Mouse (Mus musculus): Measurements from ENCODE around the gene Rem1. TPM values are rescaled to one million over a fixed set of nuclear protein-coding genes. Genes with fewer than 3 reads are reported as not detected.

Rem1 gene
- total RNA-seq (2023), result 10 to 100 TPM; 15.8 to 19.4 TPM

GRCm38 (mm10) chr2:152626774-152627591 is at the start of gene Rem1:
Rem1 (plus strand) TSS chr2:152626951.

GRCm38 (mm10) chr2:152580107-152580506 is 46.6 kb upstream of the Rem1 start, which contains the start of gene Defb19:
Defb19 (minus strand) TSS chr2:152580312.

GRCm38 (mm10) chr2:152599299-152599698 is 27.5 kb upstream of the Rem1 start, which contains the start of gene Defb45:
Defb45 (minus strand) TSS chr2:152599399.

DNA sequence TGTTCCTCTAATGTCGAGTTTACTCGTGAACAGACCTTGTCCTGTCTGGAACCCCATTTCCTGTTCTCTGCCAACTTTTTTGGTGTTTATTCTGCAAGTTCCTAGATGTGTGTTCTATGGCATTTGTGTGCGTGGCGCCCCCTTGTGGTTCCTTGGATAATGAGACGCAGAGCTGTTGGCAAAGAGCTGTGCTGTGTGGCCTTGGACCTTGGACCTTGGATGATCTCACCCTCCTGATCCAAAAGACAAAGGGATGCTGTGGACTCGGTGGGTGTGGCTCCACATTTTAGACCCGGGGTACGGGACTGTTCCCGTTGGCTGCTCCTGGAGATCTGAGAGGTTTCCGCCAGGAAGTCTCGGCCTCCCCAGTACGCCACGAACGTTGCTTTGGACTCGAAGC is 22.7 kb upstream of the Rem1 start, which contains the start of gene Defb36:
TSS of gene Defb36 (plus strand) at position 271 of the 400 bp plus-strand sequence.

DNA sequence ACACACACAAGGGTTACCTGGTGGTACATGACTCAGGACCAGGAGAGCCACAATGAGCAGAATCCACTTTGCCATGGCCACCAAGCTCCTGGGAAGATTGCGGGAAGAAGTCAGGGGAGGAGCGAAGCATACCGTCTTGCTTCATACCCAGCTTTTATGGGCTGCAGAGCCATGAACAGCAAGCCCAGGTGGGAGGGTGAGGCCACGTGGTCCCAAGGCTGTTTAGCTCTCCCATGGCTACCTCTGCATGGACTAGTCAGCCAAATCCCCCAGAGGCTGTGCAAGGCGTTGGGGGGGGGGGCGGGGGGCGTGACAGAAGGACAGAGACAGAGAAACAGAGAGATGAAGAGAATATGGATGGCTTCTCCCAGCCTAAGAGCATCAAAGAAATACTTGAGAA is 3.8 kb upstream of the Rem1 start, which contains the start of gene Defb25:
TSS of gene Defb25 (minus strand) at position 101 of the 400 bp plus-strand sequence.

GRCm38 (mm10) chr2:152669256-152669638 is 42.5 kb downstream of the Rem1 start, which contains the start of gene H13:
H13 (plus strand) TSS chr2:152669461.

Other genes with a start within 250 kb of the Rem1 start
- gene Sox12, start 228.9 kb upstream of the Rem1 start, total RNA-seq (2023), result under 1 TPM; 0.37 to 0.52 TPM
- 1 to 10 TPM; 1.0 to 1.7 TPM for gene Zcchc3, start 211.9 kb upstream of the Rem1 start, total RNA-seq (2023)
- gene 6820408C15Rik, start 211.4 kb upstream of the Rem1 start, total RNA-seq (2023), result not detected
- not detected for gene Defb23, start 162.3 kb upstream of the Rem1 start, total RNA-seq (2023)
- gene Defb20, start 149.9 kb upstream of the Rem1 start, total RNA-seq (2023), result not detected
- gene Defb22, start 136.8 kb upstream of the Rem1 start, total RNA-seq (2023), result not detected
- not detected for gene Defb26, start 115.3 kb upstream of the Rem1 start, total RNA-seq (2023)
- not detected for gene Defb28, start 108.7 kb upstream of the Rem1 start, total RNA-seq (2023)
- gene Defb29, start 86.9 kb upstream of the Rem1 start, total RNA-seq (2023), result not detected
- not detected for gene Gm17416, start 57.6 kb upstream of the Rem1 start, total RNA-seq (2023)
- gene Defb21, start 54.2 kb upstream of the Rem1 start, total RNA-seq (2023), result not detected
- not detected for gene Defb19, start 46.6 kb upstream of the Rem1 start, total RNA-seq (2023)
- not detected for gene Defb45, start 27.6 kb upstream of the Rem1 start, total RNA-seq (2023)
- gene Defb36, start 22.6 kb upstream of the Rem1 start, total RNA-seq (2023), result not detected
- gene Defb25, start 3.9 kb upstream of the Rem1 start, total RNA-seq (2023), result not detected
- gene H13, start 42.5 kb downstream of the Rem1 start, total RNA-seq (2023), result 100 to 1,000 TPM; 186 to 191 TPM
- 10 to 100 TPM; 21.4 to 22.3 TPM for gene Mcts2, start 60.1 kb downstream of the Rem1 start, total RNA-seq (2023)
- 10 to 100 TPM; 46.4 to 77.6 TPM for gene Id1, start 109.3 kb downstream of the Rem1 start, total RNA-seq (2023)
- gene Cox4i2, start 127.2 kb downstream of the Rem1 start, total RNA-seq (2023), result not detected
- gene Bcl2l1, start 204.8 kb downstream of the Rem1 start, total RNA-seq (2023), result 10 to 100 TPM; 16.2 to 19.7 TPM
- 1 to 10 TPM in 1 of 2 experiments, under 1 TPM in 1; 0.73 to 3.4 TPM for gene Tpx2, start 221.0 kb downstream of the Rem1 start, total RNA-seq (2023)

Measured in monocyte, adult 59 days (primary cell).